Mouse (Mus musculus): ENCODE results near the gene Cldnd2. TPM values are rescaled to one million over a fixed set of nuclear protein-coding genes. Genes with fewer than 3 reads are reported as not detected.
"Not testable (repeated sequence)": the region's sequence is repeated elsewhere in the genome, so short reads cannot be mapped to it uniquely, and the experiment has no call there.

Cldnd2 gene
- polyA plus RNA-seq (2014; fragmentation: Nextera tagmentation; extraction: Ambion mirVana): not detected in 2 replicates

DNA sequence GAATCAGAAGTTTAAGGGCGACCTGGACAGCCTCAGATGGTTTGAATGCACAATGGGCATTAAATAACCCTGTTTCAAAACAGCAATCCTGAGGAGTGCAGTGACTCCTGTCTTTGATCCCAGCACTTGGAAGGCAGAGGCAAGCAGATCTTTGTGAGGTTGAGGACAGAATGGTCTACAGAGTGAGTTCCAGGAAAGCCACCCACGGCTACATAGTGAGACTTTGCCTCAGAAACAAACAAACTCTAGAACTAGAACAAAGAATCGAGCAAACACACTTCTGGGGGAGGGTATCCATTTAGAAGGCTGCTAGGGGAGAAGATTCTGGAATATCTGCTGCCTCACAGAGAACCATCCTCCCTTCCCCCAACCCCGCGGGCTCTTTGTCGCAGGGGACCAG, at the start of gene Cldnd2:
TSS of gene Cldnd2 (plus strand) at position 301 of the 400 bp plus-strand sequence.
- Histone ChIP-seq H3K4me2 (ENCODE audit: low read depth) (no peak within 1 kb of the TSS), H3K36me3 (ENCODE audit: control insufficient read depth, insufficient read depth, low read length) (no peaks in the 10 kb centered on the region), H3K4me1 (ENCODE audit: control insufficient read depth, insufficient read depth, low read length) (0 out of 2 replicates have a peak, but pooled peaks cover 4% of the 10 kb centered on the region), H3K4me3 (ENCODE audit: low read depth, low read length) (no peak within 1 kb of the TSS), H3K27me3 (ENCODE audit: control insufficient read depth, insufficient read depth, low read length) (no peaks in the 10 kb centered on the region), H3K9ac (ENCODE audit: low read length) (no peak within 1 kb of the TSS), H3K27ac (ENCODE audit: low read depth, low read length) (no peak within 1 kb of the TSS), H3K9me3 (ENCODE audit: control insufficient read depth, low read length) (no peaks in the 10 kb centered on the region)
- 82% methylated on average over 6 of the region's 6 CpGs for WGBS
- ATAC-seq (ENCODE audit: insufficient read depth, low FRiP score, low TSS enrichment) (no peak), DNase-seq (ENCODE audit: low spot score) (no peak)

DNA sequence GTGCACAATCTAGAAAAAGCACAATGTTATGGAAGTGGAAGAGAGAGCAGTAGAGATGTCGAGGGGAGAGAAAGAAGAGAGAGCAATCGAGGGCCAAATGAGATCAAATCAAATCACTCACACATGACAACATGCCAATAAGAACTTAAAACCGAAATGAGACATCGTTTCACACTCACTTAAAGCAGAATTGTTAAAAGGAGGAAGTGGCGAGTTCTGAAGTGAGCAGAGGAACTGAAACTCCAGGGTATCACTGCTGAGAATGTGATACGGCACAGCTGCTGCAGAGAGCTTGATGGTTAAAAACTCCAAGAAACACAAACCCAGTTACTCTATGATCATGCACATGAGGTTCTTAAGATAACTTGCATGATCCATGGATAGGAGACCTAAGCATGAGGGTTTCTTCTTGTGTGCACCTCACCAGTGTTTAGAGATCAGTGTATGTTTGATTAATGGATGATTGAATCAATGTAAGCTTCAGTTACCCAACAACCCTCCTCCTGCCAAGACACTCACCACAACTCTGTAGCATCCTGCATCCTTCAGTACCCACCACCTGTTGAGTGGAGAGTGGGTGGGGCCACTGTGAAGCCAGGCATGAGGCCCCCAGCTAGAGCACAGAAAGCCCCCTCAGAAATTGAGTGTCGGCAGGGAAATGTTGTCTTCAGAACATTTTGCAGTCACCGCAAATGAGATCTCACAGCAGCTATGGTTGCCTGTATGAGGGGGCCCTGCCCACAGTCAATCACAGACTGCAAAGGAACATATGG, 48.0 kb upstream of the Cldnd2 start:
- ATAC-seq (ENCODE audit: insufficient read depth, low FRiP score, low TSS enrichment) (no peak), DNase-seq (ENCODE audit: low spot score) (no peak)
- 84% methylated on average over 8 of the region's 8 CpGs for WGBS
- H3K9ac ChIP-seq (ENCODE audit: low read length): no peak overlapping the region
- no peaks in the 10 kb centered on the region for H3K36me3 ChIP-seq (ENCODE audit: control insufficient read depth, insufficient read depth, low read length)
- no peaks in the 10 kb centered on the region for H3K27me3 ChIP-seq (ENCODE audit: control insufficient read depth, insufficient read depth, low read length)
- no peak overlapping the region for H3K4me3 ChIP-seq (ENCODE audit: low read depth, low read length)
- no peak overlapping the region for H3K27ac ChIP-seq (ENCODE audit: low read depth, low read length)
- H3K4me2 ChIP-seq (ENCODE audit: low read depth): no peak overlapping the region
- no peaks in the 10 kb centered on the region for H3K4me1 ChIP-seq (ENCODE audit: control insufficient read depth, insufficient read depth, low read length)
- no peaks in the 10 kb centered on the region for H3K9me3 ChIP-seq (ENCODE audit: control insufficient read depth, low read length)

DNA sequence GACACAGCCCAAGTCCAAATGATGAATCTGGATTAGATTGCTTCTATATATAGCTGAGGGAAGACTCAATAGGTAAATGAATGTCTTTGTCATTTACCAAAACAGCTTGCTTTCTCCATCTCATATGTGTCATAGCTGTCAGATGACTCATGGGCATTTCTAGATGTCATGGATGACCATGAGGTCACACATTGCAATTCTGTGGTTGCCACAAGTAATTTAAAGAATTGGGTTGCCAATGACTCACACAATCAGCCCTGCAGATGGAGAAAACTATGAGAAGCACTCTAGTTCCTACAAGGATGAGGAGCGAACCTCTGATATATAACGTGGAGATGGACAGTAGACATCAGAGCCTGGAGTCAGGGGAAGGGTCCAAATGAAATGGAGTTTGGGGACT, 41.1 kb upstream of the Cldnd2 start:
- Histone ChIP-seq H3K4me2 (ENCODE audit: low read depth) (no peak overlapping the region), H3K27me3 (ENCODE audit: control insufficient read depth, insufficient read depth, low read length) (no peaks in the 10 kb centered on the region), H3K27ac (ENCODE audit: low read depth, low read length) (no peak overlapping the region), H3K9me3 (ENCODE audit: control insufficient read depth, low read length) (no peaks in the 10 kb centered on the region), H3K9ac (ENCODE audit: low read length) (no peak overlapping the region), H3K4me3 (ENCODE audit: low read depth, low read length) (no peak overlapping the region), H3K36me3 (ENCODE audit: control insufficient read depth, insufficient read depth, low read length) (no peaks in the 10 kb centered on the region), H3K4me1 (ENCODE audit: control insufficient read depth, insufficient read depth, low read length) (no peaks in the 10 kb centered on the region)
- ATAC-seq (ENCODE audit: insufficient read depth, low FRiP score, low TSS enrichment) (no peak), DNase-seq (ENCODE audit: low spot score) (no peak)
- 79% methylated on average over 2 of the region's 2 CpGs for WGBS

DNA sequence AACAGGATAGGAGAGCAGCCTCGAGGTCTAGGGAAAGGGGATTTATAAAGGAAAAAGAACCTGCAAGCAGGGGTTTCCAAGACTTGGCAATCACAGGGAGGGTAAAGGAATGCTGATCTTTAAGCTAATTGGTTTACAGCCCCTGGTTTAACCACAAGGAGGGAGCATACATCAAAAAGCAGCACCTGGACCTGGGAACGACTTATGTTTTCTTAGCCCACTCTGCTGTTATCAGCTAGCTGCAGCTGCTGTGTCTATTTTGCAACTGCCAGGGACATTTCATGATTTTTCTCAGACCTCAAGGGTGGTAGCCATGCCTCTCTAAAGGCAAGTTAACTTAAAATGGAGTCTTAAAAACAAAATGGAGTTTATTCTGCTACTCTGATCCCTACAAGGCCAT, 37.9 kb upstream of the Cldnd2 start:
- Histone ChIP-seq H3K9me3 (ENCODE audit: control insufficient read depth, low read length) (no peaks in the 10 kb centered on the region), H3K4me2 (ENCODE audit: low read depth) (no peak overlapping the region), H3K27ac (ENCODE audit: low read depth, low read length) (no peak overlapping the region), H3K4me1 (ENCODE audit: control insufficient read depth, insufficient read depth, low read length) (no peaks in the 10 kb centered on the region), H3K4me3 (ENCODE audit: low read depth, low read length) (no peak overlapping the region), H3K27me3 (ENCODE audit: control insufficient read depth, insufficient read depth, low read length) (no peaks in the 10 kb centered on the region), H3K9ac (ENCODE audit: low read length) (no peak overlapping the region), H3K36me3 (ENCODE audit: control insufficient read depth, insufficient read depth, low read length) (no peaks in the 10 kb centered on the region)
- ATAC-seq (ENCODE audit: insufficient read depth, low FRiP score, low TSS enrichment) (no peak), DNase-seq (ENCODE audit: low spot score) (no peak)
- 21% methylated on average over 2 of the region's 2 CpGs for WGBS

DNA sequence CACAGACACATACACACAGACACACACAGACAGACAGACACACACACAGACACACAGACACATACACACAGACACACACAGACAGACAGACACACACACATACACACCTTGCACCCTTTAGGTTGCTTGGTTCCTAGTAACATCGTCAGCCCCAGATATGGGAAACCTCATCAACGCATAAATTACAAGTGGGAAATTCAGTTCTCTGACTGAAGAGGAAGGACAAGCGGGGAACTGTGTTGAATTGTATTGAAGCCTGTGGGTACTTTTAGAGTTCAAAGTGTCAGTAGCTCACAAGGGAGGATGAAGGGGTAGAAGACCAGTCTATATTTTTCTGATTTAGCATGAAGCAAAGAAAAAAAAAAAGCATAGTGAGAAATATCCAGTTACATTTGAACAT, 33.0 kb upstream of the Cldnd2 start:
- no peaks in the 10 kb centered on the region for H3K27me3 ChIP-seq (ENCODE audit: control insufficient read depth, insufficient read depth, low read length)
- no peak for ATAC-seq (ENCODE audit: insufficient read depth, low FRiP score, low TSS enrichment)
- no peaks in the 10 kb centered on the region for H3K36me3 ChIP-seq (ENCODE audit: control insufficient read depth, insufficient read depth, low read length)
- H3K4me2 ChIP-seq (ENCODE audit: low read depth): no peak overlapping the region
- H3K9ac ChIP-seq (ENCODE audit: low read length): no peak overlapping the region
- H3K4me1 ChIP-seq (ENCODE audit: control insufficient read depth, insufficient read depth, low read length): no peaks in the 10 kb centered on the region
- no peak overlapping the region for H3K4me3 ChIP-seq (ENCODE audit: low read depth, low read length)
- DNase-seq (ENCODE audit: low spot score): no peak
- no peak overlapping the region for H3K27ac ChIP-seq (ENCODE audit: low read depth, low read length)
- H3K9me3 ChIP-seq (ENCODE audit: control insufficient read depth, low read length): no peaks in the 10 kb centered on the region
- WGBS: 84% methylated on average over 3 of the region's 3 CpGs

DNA sequence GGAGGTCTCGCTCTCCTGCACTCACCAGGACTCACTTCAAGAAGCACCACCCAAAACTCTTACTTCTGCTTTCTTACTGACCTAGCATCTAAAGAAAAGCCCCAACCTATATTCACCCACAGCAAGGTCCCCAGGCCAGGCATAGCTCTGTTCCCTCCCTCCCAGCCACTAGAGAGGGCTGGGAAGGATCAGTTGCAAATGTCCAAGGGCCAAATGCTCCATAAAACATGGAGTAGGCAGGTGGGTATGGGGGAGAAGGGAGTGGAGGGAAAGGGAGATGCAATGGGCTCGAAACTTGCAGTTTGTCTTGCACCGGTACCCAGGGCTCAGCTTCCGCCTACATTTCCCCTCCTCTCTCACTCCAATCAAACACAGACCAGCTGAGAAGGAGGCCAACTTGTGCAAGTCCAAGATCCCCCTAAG, 32.4 kb upstream of the Cldnd2 start, which contains the start of gene Siglecg:
TSS of gene Siglecg (plus strand) at position 74 of the 423 bp plus-strand sequence.
- Histone ChIP-seq H3K4me3 (ENCODE audit: low read depth, low read length) (no peak within 1 kb of the TSS), H3K9me3 (ENCODE audit: control insufficient read depth, low read length) (no peaks in the 10 kb centered on the region), H3K36me3 (ENCODE audit: control insufficient read depth, insufficient read depth, low read length) (no peaks in the 10 kb centered on the region), H3K4me2 (ENCODE audit: low read depth) (no peak within 1 kb of the TSS), H3K27me3 (ENCODE audit: control insufficient read depth, insufficient read depth, low read length) (no peaks in the 10 kb centered on the region), H3K9ac (ENCODE audit: low read length) (no peak within 1 kb of the TSS), H3K27ac (ENCODE audit: low read depth, low read length) (no peak within 1 kb of the TSS), H3K4me1 (ENCODE audit: control insufficient read depth, insufficient read depth, low read length) (no peaks in the 10 kb centered on the region)
- DNase-seq (ENCODE audit: low spot score): no peak
- WGBS: 81% methylated on average over 4 of the region's 4 CpGs
- no peak for ATAC-seq (ENCODE audit: insufficient read depth, low FRiP score, low TSS enrichment)

DNA sequence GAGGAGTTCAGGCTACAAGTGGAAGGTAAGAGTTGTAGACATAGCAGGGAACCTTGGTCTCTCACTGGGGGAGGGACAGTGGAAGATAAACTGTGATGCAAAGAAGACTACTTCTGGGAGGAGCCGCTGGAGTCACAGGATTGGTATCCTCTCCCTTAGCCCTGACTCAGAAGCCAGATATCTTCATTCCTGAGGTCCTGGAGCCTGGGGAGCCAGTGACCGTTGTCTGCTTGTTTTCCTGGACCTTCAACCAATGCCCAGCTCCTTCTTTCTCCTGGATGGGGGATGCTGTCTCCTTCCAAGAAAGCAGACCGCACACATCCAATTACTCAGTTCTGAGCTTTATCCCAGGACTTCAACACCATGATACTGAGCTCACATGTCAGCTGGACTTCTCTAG, 31.5 kb upstream of the Cldnd2 start:
- 81% methylated on average over 3 of the region's 3 CpGs for WGBS
- Histone ChIP-seq H3K4me1 (ENCODE audit: control insufficient read depth, insufficient read depth, low read length) (no peaks in the 10 kb centered on the region), H3K9me3 (ENCODE audit: control insufficient read depth, low read length) (no peaks in the 10 kb centered on the region), H3K36me3 (ENCODE audit: control insufficient read depth, insufficient read depth, low read length) (no peaks in the 10 kb centered on the region), H3K4me2 (ENCODE audit: low read depth) (no peak overlapping the region), H3K27me3 (ENCODE audit: control insufficient read depth, insufficient read depth, low read length) (no peaks in the 10 kb centered on the region), H3K4me3 (ENCODE audit: low read depth, low read length) (no peak overlapping the region), H3K9ac (ENCODE audit: low read length) (no peak overlapping the region), H3K27ac (ENCODE audit: low read depth, low read length) (no peak overlapping the region)
- ATAC-seq (ENCODE audit: insufficient read depth, low FRiP score, low TSS enrichment) (no peak), DNase-seq (ENCODE audit: low spot score) (no peak)

DNA sequence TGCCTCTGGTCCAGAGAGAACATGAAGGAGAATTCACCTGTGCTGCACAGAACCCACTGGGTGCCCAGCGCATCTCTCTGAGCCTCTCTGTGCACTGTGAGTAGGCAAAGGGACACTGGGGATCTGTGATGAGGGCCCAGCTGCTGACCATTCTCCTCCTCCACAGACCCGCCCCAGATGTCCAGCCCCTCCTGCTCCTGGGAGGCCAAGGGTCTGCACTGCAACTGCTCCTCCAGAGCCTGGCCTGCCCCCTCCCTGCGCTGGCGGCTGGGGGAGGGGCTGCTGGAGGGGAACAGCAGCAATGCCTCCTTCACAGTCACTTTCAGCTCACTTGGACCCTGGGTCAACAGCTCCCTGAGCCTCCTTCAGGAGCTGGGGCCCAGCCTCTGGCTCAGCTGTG, 28.9 kb upstream of the Cldnd2 start:
- not testable (repeated sequence) for DNase-seq (ENCODE audit: low spot score); H3K9ac ChIP-seq (ENCODE audit: low read length); H3K36me3 ChIP-seq (ENCODE audit: control insufficient read depth, insufficient read depth, low read length); H3K27ac ChIP-seq (ENCODE audit: low read depth, low read length); H3K4me2 ChIP-seq (ENCODE audit: low read depth); H3K4me3 ChIP-seq (ENCODE audit: low read depth, low read length); ATAC-seq (ENCODE audit: insufficient read depth, low FRiP score, low TSS enrichment); H3K9me3 ChIP-seq (ENCODE audit: control insufficient read depth, low read length); H3K4me1 ChIP-seq (ENCODE audit: control insufficient read depth, insufficient read depth, low read length); H3K27me3 ChIP-seq (ENCODE audit: control insufficient read depth, insufficient read depth, low read length)
- 33% methylated on average over 4 of the region's 4 CpGs for WGBS

DNA sequence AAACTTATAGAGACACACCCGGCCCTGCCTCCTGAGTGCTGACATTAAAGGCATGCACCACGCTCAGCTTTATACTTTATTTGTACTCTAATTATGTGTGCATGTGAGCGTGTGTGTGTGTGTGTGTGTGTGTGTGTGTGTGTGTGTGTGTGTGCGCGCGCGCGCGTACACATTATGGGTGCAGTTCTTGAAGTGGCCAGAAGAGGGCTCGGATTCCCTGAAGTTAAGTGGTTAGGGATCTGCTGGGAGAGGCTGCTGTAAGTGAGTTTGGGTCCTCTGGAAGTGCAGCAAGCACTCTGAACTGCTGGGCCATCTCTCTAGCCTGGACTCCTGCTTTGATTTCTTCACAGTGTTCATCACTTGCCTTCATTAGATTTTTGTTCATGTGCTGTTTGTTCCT, 23.3 kb upstream of the Cldnd2 start:
- H3K36me3 ChIP-seq (ENCODE audit: control insufficient read depth, insufficient read depth, low read length): no peaks in the 10 kb centered on the region
- no peak overlapping the region for H3K27ac ChIP-seq (ENCODE audit: low read depth, low read length)
- no peaks in the 10 kb centered on the region for H3K9me3 ChIP-seq (ENCODE audit: control insufficient read depth, low read length)
- no peaks in the 10 kb centered on the region for H3K27me3 ChIP-seq (ENCODE audit: control insufficient read depth, insufficient read depth, low read length)
- no peak overlapping the region for H3K9ac ChIP-seq (ENCODE audit: low read length)
- H3K4me2 ChIP-seq (ENCODE audit: low read depth): no peak overlapping the region
- ATAC-seq (ENCODE audit: insufficient read depth, low FRiP score, low TSS enrichment) (no peak), DNase-seq (ENCODE audit: low spot score) (no peak)
- 82% methylated on average over 10 of the region's 10 CpGs for WGBS
- no peak overlapping the region for H3K4me3 ChIP-seq (ENCODE audit: low read depth, low read length)
- H3K4me1 ChIP-seq (ENCODE audit: control insufficient read depth, insufficient read depth, low read length): no peaks in the 10 kb centered on the region

All from neural tube, embryonic 11.5 days (tissue).